Mouse (Mus musculus): ENCODE data around the gene Abca14.

Abca14 gene

GRCm38 (mm10) chr7:120203789-120204188 lies at the start of gene Abca14:
Gene Abca14 (plus strand): TSS chr7:120203961.
- peak; percentile 66 for DNase-seq (ENCODE audit: low read depth, low spot score)

GRCm38 (mm10) chr7:120156841-120157409 lies 46.8 kb upstream of the Abca14 start:
- no peak for DNase-seq (ENCODE audit: low read depth, low spot score)

GRCm38 (mm10) chr7:120157575-120158061 lies 46.1 kb upstream of the Abca14 start:
- DNase-seq (ENCODE audit: low read depth, low spot score) = no peak

- DNase-seq (ENCODE audit: low read depth, low spot score) = no peak
These were observed 45.6 kb upstream of the Abca14 start for GRCm38 (mm10) chr7:120158121-120158613.

GRCm38 (mm10) chr7:120163581-120164251 lies 40.0 kb upstream of the Abca14 start:
- DNase-seq (ENCODE audit: low read depth, low spot score) = no peak

- no peak for DNase-seq (ENCODE audit: low read depth, low spot score)
These were observed 31.5 kb upstream of the Abca14 start for GRCm38 (mm10) chr7:120172188-120172700.

- no peak for DNase-seq (ENCODE audit: low read depth, low spot score)
These were observed 30.0 kb upstream of the Abca14 start, which contains the start of gene Anks4b for GRCm38 (mm10) chr7:120173603-120174244. Gene Anks4b (plus strand): TSS chr7:120173858.

GRCm38 (mm10) chr7:120174723-120175504 lies 28.8 kb upstream of the Abca14 start:
- DNase-seq (ENCODE audit: low read depth, low spot score) = no peak

GRCm38 (mm10) chr7:120177611-120178010 lies 26.1 kb upstream of the Abca14 start:
- DNase-seq (ENCODE audit: low read depth, low spot score) = no peak

- no peak for DNase-seq (ENCODE audit: low read depth, low spot score)
These were observed 24.8 kb upstream of the Abca14 start for GRCm38 (mm10) chr7:120178935-120179334.

GRCm38 (mm10) chr7:120180547-120180946 lies 23.2 kb upstream of the Abca14 start:
- DNase-seq (ENCODE audit: low read depth, low spot score) = no peak

- no peak for DNase-seq (ENCODE audit: low read depth, low spot score)
These were observed 22.1 kb upstream of the Abca14 start for GRCm38 (mm10) chr7:120181401-120182230.

- DNase-seq (ENCODE audit: low read depth, low spot score) = no peak
These were observed 20.9 kb upstream of the Abca14 start for GRCm38 (mm10) chr7:120182891-120183290.

- no peak for DNase-seq (ENCODE audit: low read depth, low spot score)
These were observed 14.8 kb upstream of the Abca14 start for GRCm38 (mm10) chr7:120188946-120189345.

- DNase-seq (ENCODE audit: low read depth, low spot score) = no peak
These were observed 14.2 kb upstream of the Abca14 start for GRCm38 (mm10) chr7:120189369-120190149.

- no peak for DNase-seq (ENCODE audit: low read depth, low spot score)
These were observed 13.6 kb upstream of the Abca14 start for GRCm38 (mm10) chr7:120190150-120190665.

- DNase-seq (ENCODE audit: low read depth, low spot score) = no peak
These were observed 11.6 kb upstream of the Abca14 start for GRCm38 (mm10) chr7:120192207-120192606.

GRCm38 (mm10) chr7:120192816-120193215 lies 10.9 kb upstream of the Abca14 start:
- no peak for DNase-seq (ENCODE audit: low read depth, low spot score)

GRCm38 (mm10) chr7:120195207-120195606 lies 8.6 kb upstream of the Abca14 start:
- no peak for DNase-seq (ENCODE audit: low read depth, low spot score)
